Mouse (Mus musculus) small intestine, adult 2 months (tissue): ENCODE measurements around the gene Prkag3. TPM values are rescaled to one million over a fixed set of nuclear protein-coding genes. Genes with fewer than 3 reads are reported as not detected.
A peak's percentile ranks its signal among the peaks of the same experiment; 100 is the strongest.

Source experiments
- H3K27ac ChIP-seq: fragments of 200-500 bp; 2 replicates; pipeline ENCODE4 v1.5.1; 2012; ENCODE audit warnings: low read depth, low read length, control low read depth, inconsistent platforms; ENCODE audit not compliant: insufficient read depth
- H3K27me3 ChIP-seq: fragments of 200-500 bp; 2 replicates; pipeline ENCODE4 v1.6.1; 2012; ENCODE audit warnings: mild to moderate bottlenecking, moderate library complexity, low read length, inconsistent platforms; ENCODE audit not compliant: control insufficient read depth, insufficient read depth
- H3K36me3 ChIP-seq: fragments of 200-500 bp; 2 replicates; pipeline ENCODE4 v1.6.1; 2012; ENCODE audit warnings: mild to moderate bottlenecking, low read length, control low read depth, inconsistent platforms; ENCODE audit not compliant: control insufficient read depth, insufficient read depth
- H3K4me1 ChIP-seq: fragments of 200-500 bp; 2 replicates; pipeline ENCODE4 v1.6.1; 2012; ENCODE audit warnings: low read length, inconsistent platforms, mixed read lengths; ENCODE audit not compliant: control insufficient read depth, insufficient read depth, insufficient read length
- H3K4me3 ChIP-seq: fragments of 200-500 bp; 2 replicates; pipeline ENCODE4 v1.5.1; 2012; ENCODE audit warnings: low read depth, mild to moderate bottlenecking, control low read depth, inconsistent platforms, low read length, moderate library complexity
- CTCF ChIP-seq: fragments of 200-500 bp; IDR thresholded peaks from 2 replicates; pipeline ENCODE4 v1.5.1; 2012; ENCODE audit warnings: low read depth, mild to moderate bottlenecking, control low read depth, inconsistent platforms, low read length, moderate library complexity, mixed read lengths; ENCODE audit not compliant: insufficient replicate concordance, insufficient read length; ENCODE audit errors: extremely low read depth
- POLR2A ChIP-seq: fragments of 200-500 bp; IDR thresholded peaks from 2 replicates; pipeline ENCODE4 v1.6.1; 2012; ENCODE audit warnings: low read depth, mild to moderate bottlenecking, control low read depth, inconsistent platforms, low read length, moderate library complexity
- WGBS: fragments of 180-500 bp; shearing (Covaris S2); methylation state at CpG from one replicate; pipeline ENCODE4 v1.1.7; 2018; 5-methylcytosine and 5-hydroxymethylcytosine counted together
- polyA plus RNA-seq: library from polyadenylated mRNA; depleted of rRNA; stranded (reverse); fragments of >200 nt; gene quantifications from 2 replicates; pipeline ENCODE4 v1.2.3, GENCODE M21; 2012

Gene Prkag3
- polyA plus RNA-seq, 1 experiment, result 1.5 TPM

DNA sequence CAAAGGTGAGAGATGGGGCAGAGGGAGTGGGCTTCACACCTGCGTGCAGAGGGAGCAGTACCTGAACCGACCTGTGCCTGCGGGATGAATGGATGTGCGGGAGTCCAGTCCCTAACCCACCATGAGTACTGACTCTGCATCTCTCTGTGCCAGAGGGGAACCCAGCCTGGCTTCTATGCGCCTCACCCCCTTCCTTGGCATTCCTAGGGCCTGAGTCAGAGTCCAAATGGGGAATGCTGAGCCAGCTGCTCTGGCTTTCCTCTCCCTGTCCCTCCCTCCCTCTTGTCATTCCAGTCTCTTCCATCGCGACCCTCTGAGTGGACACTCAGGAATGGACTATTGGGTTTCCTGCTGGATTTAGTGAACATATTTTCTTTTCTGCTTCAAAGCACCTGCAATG is 280 bp upstream of the Prkag3 start:
- H3K27ac ChIP-seq, result no peak overlapping the region
- no peaks in the 10 kb centered on the region for H3K27me3 ChIP-seq
- H3K4me3 ChIP-seq, result no peak overlapping the region
- TF ChIP-seq CTCF (no peak), POLR2A (no peak)
- H3K4me1 ChIP-seq, result peaks cover 32% of the 10 kb centered on the region
- H3K36me3 ChIP-seq, result no peaks in the 10 kb centered on the region
- WGBS, result 53% methylated on average over 7 of the region's 7 CpGs

DNA sequence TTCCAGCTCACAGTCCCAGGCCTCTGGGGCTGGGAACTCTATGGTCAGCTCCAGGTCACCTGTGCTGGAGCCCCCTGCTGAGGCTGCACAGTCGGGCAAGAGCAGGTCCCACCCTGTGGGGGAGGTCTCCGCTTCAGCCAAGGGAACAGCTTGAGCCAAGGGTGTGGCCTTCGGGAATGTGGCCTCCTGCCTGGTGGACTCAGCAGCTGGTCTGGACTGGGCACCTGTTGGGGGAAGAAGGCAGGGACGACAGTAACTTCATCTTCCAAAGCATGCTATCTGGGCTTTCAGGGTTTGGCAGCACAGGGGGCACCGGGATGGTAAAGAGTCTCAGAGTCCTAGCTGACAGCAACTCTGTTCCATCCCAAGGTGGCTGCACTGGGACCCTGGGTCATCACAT is 1.7 kb downstream of the Prkag3 start:
- Histone ChIP-seq H3K27me3 (no peaks in the 10 kb centered on the region), H3K4me1 (peaks cover 20% of the 10 kb centered on the region), H3K27ac (no peak overlapping the region), H3K36me3 (no peaks in the 10 kb centered on the region), H3K4me3 (no peak overlapping the region)
- no peak for TF ChIP-seq POLR2A
- no peak for TF ChIP-seq CTCF
- WGBS, result 61% methylated on average over 5 of the region's 5 CpGs

DNA sequence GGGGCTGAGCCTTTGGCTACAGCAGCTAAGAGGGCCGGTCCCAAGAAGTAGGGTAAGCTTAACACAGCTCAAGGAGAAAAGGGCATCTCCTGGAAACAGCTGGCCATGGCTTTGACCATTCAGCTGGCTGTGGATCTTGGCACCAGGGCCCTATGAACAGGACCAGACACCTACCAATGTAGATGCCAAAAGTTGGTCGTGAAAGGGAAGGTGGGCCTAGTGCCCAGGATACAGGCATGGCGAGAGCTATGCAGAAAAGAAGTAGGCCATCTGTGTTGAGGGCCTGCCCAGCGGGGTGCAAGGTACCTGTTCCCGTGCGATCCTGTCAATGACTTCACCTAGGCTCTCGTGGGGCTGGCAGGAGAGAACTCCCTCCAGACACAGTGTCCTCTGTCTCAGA is 8.2 kb downstream of the Prkag3 start:
- H3K4me1 ChIP-seq, result no peaks in the 10 kb centered on the region
- WGBS, result 88% methylated on average over 7 of the region's 7 CpGs
- peaks cover 10% of the 10 kb centered on the region for H3K36me3 ChIP-seq
- TF ChIP-seq CTCF, result no peak
- TF ChIP-seq POLR2A, result no peak
- no peaks in the 10 kb centered on the region for H3K27me3 ChIP-seq
- no peak overlapping the region for H3K4me3 ChIP-seq
- no peak overlapping the region for H3K27ac ChIP-seq

DNA sequence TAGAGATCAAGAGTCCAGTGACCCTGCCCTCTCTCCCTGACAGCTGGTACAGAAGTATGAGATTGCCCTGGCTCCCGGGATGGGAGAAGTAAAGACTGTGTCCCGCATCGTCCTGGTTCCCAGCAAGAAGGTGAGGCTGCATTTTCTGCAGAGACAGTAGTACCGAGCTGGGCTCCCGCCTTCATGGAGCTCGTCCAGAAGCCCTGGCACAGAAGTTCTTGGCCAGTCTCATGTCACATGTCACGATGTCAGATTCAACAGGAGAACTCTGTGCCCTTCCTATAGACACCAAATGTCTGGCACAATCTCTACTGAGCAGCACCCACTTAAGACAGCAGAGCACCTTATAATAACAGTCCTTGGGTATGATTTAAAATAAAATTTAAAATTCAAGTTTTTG is 11.5 kb downstream of the Prkag3 start:
- Histone ChIP-seq H3K27ac (no peak overlapping the region), H3K4me3 (no peak overlapping the region), H3K27me3 (no peaks in the 10 kb centered on the region), H3K4me1 (no peaks in the 10 kb centered on the region), H3K36me3 (peaks cover 13% of the 10 kb centered on the region)
- 86% methylated on average over 7 of the region's 7 CpGs for WGBS
- no peak for TF ChIP-seq CTCF
- TF ChIP-seq POLR2A, result no peak

DNA sequence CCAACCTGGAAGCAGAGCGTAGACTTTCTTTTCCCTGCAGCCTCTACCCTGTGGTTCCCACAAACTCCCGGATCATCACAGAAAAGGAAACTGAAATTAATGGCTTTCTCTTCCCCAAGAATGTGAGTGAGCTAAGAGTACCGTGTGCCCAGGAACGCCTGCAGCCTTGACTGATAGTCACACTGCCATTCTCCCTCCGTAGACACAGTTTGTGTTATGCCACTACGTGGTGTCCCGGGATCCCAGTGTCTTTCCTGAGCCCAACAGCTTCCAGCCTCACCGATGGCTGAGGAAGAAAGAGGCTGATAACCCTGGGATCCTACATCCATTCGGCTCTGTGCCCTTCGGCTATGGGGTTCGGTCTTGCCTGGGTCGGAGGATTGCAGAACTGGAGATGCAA is 12.0 kb downstream of the Prkag3 start:
- TF ChIP-seq CTCF (no peak), POLR2A (no peak)
- no peaks in the 10 kb centered on the region for H3K4me1 ChIP-seq
- H3K4me3 ChIP-seq, result no peak overlapping the region
- no peak overlapping the region for H3K27ac ChIP-seq
- H3K27me3 ChIP-seq, result no peaks in the 10 kb centered on the region
- 81% methylated on average over 12 of the region's 12 CpGs for WGBS
- peaks cover 13% of the 10 kb centered on the region for H3K36me3 ChIP-seq

DNA sequence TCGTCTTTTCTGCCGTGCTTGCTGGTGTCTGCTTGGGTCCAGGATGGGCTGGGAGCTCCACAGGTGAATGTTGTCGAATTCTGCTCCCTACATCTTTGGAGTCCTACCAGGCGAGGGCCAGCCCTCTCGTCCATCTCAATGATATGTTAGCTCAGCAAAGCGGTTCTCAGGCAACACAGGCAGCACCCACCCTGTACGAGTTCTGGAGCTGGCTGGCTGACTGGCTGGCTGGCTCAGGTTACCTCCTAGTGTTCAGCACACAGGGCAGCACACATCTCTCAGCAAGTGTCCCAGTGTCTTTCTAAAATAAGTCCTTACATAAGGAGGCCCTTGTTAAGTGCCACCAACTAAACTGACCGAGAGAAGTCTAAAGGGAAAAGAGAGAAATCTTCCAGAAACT is 20.6 kb downstream of the Prkag3 start:
- no peak overlapping the region for H3K4me3 ChIP-seq
- H3K36me3 ChIP-seq, result 0 out of 2 replicates have a peak, but pooled peaks cover 1% of the 10 kb centered on the region
- 83% methylated on average over 8 of the region's 8 CpGs for WGBS
- H3K27ac ChIP-seq, result no peak overlapping the region
- no peaks in the 10 kb centered on the region for H3K27me3 ChIP-seq
- peaks cover 7% of the 10 kb centered on the region; the same call in 1 of the 2 replicates for H3K4me1 ChIP-seq
- no peak for TF ChIP-seq POLR2A

DNA sequence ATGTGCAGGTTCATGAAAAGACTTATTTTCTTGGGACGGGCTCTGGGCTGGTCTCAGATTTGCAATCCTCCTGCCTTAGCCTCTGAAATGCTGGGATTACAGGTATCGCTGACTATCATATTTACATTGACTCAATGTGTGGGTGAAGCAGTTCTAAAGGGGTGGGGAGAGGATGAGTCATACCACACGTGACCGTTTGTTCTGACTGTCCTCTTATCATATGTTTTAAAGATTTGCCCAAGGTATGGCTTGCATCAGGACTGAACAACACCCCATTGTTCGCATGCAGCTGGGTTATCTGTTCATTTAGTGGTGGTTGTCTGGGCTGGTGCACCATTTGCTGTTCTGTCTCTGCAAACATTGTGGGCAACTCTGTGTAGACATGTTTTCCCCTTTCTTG is 22.3 kb downstream of the Prkag3 start:
- Histone ChIP-seq H3K4me3 (no peak overlapping the region), H3K36me3 (no peaks in the 10 kb centered on the region), H3K27ac (peak overlapping the region; percentile 81), H3K27me3 (no peaks in the 10 kb centered on the region), H3K4me1 (peaks cover 9% of the 10 kb centered on the region; the same call in 1 of the 2 replicates)
- no peak for TF ChIP-seq POLR2A
- no peak for TF ChIP-seq CTCF
- WGBS, result 20% methylated on average over 5 of the region's 5 CpGs

DNA sequence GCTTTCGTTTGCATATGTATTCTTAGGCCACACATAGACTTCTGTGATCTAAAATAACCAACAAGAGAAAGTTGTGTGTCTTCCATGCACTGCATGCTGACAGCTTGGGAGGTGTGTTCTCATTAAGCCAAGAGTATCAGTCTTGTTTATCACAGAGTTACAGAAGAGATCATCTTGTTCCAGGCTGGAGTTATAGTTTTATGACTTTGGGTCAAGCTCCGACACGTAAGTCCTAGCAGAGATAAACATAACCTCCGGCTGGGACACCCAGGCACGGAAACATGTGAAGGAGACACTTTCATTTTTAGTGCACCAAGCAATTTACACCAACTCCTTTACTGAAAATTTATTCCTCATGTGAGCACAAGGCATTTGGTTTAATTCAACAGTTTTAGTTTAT is 22.9 kb downstream of the Prkag3 start:
- no peaks in the 10 kb centered on the region for H3K36me3 ChIP-seq
- no peaks in the 10 kb centered on the region for H3K27me3 ChIP-seq
- no peak overlapping the region for H3K4me3 ChIP-seq
- TF ChIP-seq CTCF (no peak), POLR2A (no peak)
- H3K27ac ChIP-seq, result peak overlapping the region; percentile 93
- peaks cover 9% of the 10 kb centered on the region; the same call in 1 of the 2 replicates for H3K4me1 ChIP-seq
- WGBS, result 25% methylated on average over 5 of the region's 5 CpGs
